Mouse (Mus musculus): ENCODE data around the gene Lhfpl1.
"Not testable (repeated sequence)": the region's sequence is repeated elsewhere in the genome, so short reads cannot be mapped to it uniquely, and the experiment has no call there.

The Lhfpl1 gene

DNA sequence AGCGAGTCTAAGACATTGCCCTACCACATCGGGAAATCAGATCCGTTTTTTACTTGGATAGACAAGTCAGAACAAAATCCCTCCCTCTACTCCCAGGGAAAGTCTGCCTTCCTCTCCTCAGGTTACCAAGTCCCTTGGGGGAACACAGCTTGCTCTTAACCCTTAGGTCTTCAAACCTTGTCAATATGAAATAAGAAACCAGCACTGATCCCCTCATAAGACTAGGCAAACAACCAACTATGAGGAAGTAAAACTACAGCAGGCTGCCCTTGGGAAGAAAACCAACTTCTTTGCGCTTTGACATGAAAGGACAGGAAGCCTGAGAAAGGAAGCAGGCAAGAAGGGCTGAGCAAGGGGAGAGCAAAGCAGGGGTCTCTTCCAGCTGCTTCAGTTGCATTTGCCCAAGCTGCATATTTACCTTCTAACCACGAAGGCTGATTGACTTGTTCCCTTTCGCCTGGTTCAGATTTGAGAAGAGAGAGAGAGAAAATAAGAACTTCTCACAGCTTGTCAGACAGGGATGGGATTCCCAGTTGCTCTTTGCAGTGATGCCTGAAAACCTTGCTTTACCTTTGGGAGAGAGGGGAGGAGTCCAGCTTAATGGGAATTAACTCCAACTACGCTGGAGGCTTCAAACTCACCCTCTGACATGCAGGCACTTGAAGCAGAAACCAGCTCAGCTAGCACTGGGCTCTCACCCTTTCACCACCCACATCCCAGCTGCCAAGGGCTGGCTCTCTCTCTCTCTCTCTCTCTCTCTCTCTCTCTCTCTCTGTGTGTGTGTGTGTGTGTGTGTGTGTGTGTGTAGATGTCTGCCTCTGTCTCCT is at the start of gene Lhfpl1:
Gene Lhfpl1 (minus strand): TSS at position 713 of the 827 bp plus-strand sequence.
- no peak for DNase-seq (ENCODE audit: low spot score)

DNA sequence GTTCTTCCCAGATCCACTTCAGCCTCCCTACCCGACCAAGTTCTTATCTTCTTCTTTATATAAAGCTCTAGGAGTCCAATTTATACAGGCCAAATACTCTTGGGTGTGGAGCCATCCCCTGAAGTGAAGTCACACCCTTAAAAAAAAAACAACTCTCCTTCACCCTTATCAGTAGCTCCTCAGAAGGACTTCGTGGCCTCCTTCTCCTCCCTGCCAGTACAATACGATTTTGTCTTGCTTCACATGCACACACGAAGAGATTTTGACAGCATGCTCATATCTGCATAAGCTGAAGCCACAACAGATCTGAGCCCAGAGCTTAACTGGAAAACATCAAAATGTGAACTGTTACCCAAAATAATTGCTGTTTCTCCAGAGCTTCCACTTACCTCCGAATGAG is 22.9 kb upstream of the Lhfpl1 start:
- DNase-seq (ENCODE audit: low spot score) = no peak

DNA sequence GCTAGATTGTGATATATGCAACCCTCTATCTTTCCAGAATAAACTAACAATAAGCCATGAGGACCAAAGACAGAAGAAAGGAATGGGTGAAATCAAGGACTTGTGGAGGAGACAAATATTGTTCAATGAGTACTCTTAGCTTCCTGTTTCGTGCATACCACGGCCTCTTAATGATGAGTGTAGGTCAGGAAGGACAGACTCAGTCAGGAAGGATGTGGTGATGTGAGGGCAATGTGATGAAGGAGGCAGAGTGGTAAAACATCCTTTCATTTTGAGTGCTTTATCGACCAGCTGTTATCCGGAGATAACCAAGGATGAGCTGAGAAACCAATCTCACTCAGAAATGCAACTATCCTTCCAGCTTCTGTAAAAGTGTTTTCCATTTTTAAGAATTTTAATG is 13.6 kb upstream of the Lhfpl1 start:
- no peak for DNase-seq (ENCODE audit: low spot score)

DNA sequence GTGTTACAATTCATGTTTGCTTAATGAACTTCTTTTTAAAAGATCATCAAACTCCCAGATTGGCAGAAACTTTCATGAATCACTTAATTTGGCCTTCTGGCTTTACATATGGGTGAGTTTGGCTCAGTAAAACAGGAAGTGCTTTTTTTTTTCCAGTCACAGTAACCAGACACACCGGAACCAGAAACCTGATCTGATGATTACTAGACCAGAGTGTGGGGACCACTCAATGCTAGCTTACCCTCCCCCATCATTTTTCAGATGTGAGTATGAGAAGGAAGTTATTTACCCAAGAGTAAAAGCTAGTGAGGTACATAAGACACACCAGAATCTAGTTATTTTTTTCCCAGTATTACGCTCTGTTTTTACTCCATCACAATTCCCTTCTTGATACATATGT is 6.5 kb downstream of the Lhfpl1 start:
- DNase-seq (ENCODE audit: low spot score) = no peak

DNA sequence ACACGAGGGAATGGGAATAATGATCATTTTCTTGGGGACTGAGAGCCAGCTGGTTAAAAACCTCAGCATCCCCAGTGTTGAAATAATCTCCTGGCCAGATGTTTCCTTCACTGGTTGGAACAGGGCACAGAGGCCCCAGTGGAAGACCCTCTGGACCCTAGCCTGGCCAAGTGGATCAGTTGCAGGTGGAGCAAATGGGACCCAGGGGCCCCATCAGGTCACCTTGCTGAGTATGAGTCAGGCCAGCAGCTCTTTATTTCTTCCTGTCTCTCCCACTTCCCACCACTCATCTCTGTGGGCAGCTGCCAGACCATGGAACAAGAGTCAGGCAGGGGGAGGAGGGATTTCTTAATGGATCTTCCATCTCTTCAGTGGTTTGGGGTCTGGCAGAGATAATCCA is 12.7 kb downstream of the Lhfpl1 start:
- DNase-seq (ENCODE audit: low spot score) = no peak

DNA sequence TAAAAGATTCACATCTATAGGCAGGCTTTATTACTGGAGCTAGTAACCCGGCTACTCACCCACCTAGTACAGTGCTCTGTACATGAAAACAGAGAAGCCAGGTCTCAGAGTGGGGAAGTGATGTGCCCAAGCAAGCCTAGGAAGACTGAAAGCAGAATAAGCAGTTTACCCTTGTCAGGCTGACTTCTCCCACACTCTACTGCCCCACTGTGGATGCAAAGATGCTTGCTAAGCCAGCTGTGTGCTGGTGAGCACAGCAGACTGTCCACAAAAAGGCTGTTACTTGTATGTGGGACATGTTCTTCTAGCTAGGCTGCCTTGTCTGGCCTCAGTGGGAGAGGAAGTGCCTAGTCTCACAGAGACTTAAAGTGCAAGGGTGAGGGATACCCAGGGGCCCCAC is 40.3 kb downstream of the Lhfpl1 start:
- no peak for DNase-seq (ENCODE audit: low spot score)

DNA sequence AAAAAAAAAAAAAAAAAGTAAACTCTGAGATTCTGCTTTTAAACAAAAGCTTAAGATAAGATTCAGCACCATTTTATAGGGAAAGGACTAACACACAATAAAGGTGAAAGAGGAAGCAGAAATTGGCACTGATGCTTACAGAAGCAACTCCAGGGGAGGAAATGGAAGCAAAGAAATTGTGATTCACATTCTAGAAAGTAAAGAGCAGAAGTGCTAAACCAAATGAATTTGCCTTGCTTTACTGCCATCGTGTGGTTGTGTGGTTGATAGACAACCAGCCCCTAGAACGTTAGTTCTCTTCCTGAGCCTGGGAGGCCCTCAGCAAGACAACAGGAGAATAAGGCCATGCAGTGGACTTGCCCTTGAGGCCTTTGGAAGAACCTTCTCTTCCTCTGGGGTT is 41.7 kb downstream of the Lhfpl1 start:
- DNase-seq (ENCODE audit: low spot score) = no peak

DNA sequence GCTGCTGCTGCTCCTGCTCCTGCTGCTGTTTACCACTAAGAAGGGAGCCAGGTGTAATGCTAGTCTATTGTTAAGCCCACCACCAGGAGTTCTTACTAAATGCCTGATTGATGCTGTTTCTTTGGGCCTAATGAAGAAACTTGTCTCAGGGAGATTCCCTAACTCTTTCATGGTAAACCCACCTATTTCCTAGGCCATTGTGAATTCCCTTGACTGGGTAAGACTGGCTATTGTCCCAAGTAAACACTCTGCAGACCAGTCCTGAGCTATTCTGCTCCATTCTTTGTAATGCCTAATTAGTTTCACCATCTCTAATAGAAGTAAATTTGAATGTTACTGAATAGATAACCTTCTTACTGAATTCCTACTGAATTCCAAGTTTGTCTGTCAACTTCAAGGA is 48.7 kb downstream of the Lhfpl1 start:
- not testable (repeated sequence) for DNase-seq (ENCODE audit: low spot score)

DNA sequence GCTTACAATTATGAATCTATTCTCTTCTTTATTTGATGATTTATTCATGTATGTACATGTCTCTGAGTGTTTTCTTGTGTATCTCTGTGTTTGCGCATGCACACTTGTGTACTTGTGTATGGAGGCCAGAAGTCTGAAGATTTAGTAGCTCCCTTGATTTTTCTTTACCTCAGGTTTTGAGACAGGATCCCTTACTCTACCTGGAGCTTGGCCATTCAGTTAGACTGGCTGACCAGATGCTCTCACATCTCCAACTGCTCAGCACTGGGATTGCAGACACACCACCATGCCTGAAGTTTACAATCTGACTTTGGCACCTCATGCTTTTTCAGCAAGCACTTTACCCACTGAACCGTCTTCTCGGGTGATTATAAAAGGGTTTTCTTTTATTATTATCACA is 76.7 kb downstream of the Lhfpl1 start:
- DNase-seq (ENCODE audit: low spot score) = no peak

DNA sequence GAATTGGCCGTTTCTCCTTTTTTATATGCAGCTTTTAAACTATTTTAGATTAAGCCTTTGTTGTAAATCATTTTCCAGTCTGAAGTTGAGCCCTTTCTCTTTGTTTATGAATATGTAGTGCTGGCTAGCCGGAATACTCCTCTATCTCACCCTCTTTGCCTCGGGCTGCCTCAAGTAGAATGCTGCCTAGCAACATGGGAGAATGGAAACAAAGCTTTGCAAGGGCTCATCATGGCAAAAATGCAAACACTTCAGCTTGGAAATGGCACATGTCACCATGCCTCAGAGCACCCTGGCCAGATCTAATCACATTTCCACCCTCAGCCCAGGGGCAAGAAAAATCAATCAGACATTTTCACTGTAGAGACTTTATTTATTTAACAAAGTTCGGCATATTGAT is 77.1 kb downstream of the Lhfpl1 start:
- no peak for DNase-seq (ENCODE audit: low spot score)

DNA sequence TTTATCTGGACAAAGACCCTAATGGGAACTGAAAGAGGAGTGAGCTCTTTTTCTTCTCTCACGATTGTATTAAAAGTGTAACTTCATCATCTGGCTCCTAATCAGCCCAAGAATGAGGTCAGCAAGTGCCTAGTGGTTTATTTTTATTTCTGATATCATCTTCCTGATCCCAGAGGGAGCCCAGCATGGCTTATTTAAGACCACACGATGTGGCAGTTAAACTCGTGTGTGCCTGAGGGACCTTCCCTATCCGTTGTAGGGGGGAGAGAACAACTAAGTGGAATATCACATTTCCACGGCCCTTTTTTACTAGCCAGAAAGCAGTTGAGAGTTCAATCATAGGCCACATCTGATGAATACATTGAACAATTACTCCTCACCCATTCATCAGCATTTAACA is 87.1 kb downstream of the Lhfpl1 start:
- DNase-seq (ENCODE audit: low spot score) = no peak

Data from urinary bladder, postnatal 10 days (tissue).